Mouse (Mus musculus) G1E (cell line): ENCODE data around the gene Rasgef1b.

Experiments
- CTCF ChIP-seq: IDR thresholded peaks from 2 replicates; pipeline ENCODE4 v1.5.1; 2012; ENCODE audit warnings: low read depth, low read length, inconsistent platforms, mixed read lengths
- GATA1 ChIP-seq: IDR thresholded peaks from 2 replicates; pipeline ENCODE4 v1.6.1; 2012; ENCODE audit warnings: borderline replicate concordance, low read length, inconsistent platforms, mixed read lengths
- POLR2AphosphoS5 ChIP-seq: IDR thresholded peaks from 2 replicates; pipeline ENCODE4 v1.6.1; 2012; ENCODE audit warnings: low read depth, low read length, inconsistent platforms; ENCODE audit not compliant: insufficient replicate concordance
- TAL1 ChIP-seq: conservative IDR thresholded peaks from 2 replicates; pipeline ENCODE4 v1.6.1; 2012; ENCODE audit warnings: low read depth, low read length, inconsistent platforms, mixed read lengths

- TF ChIP-seq CTCF (no peak), GATA1 (no peak), TAL1 (no peak), POLR2AphosphoS5 (no peak)
These were observed 96.1 kb downstream of the Rasgef1b start for GRCm38 (mm10) chr5:99632649-99633310.
